Mouse (Mus musculus) liver, adult 2 months (tissue): ENCODE data around the gene Slc47a1. TPM values are rescaled to one million over a fixed set of nuclear protein-coding genes. Genes with fewer than 3 reads are reported as not detected.

ENCODE experiments used
- DNase-seq: peaks from one replicate; pipeline ENCODE4 v3.0.0-alpha.2; 2011; ENCODE audit warnings: low read depth, low spot score; ENCODE audit errors: extremely low read depth
- H3K27ac ChIP-seq: fragments of 200-500 bp; replicated peaks from 2 replicates; pipeline ENCODE4 v1.5.1; 2012; ENCODE audit warnings: low read depth, mild to moderate bottlenecking, control low read depth, inconsistent platforms, low read length; ENCODE audit not compliant: insufficient read depth
- H3K27me3 ChIP-seq: fragments of 200-500 bp; 2 replicates; pipeline ENCODE4 v1.6.1; 2012; ENCODE audit warnings: mild to moderate bottlenecking, moderate library complexity, low read length, inconsistent platforms; ENCODE audit not compliant: control insufficient read depth, insufficient read depth
- H3K36me3 ChIP-seq: fragments of 200-500 bp; 2 replicates; pipeline ENCODE4 v1.6.1; 2012; ENCODE audit warnings: low read length, inconsistent platforms; ENCODE audit not compliant: control insufficient read depth, insufficient read depth
- H3K4me1 ChIP-seq: fragments of 200-500 bp; 2 replicates; pipeline ENCODE4 v1.6.1; 2011; ENCODE audit warnings: low read length; ENCODE audit not compliant: control insufficient read depth, insufficient read depth
- H3K4me3 ChIP-seq: fragments of 200-500 bp; 2 replicates; pipeline ENCODE4 v1.5.1; 2011; ENCODE audit warnings: low read depth, mild to moderate bottlenecking, control low read depth, low read length, moderate library complexity; ENCODE audit not compliant: insufficient read depth
- H3K79me2 ChIP-seq: fragments of 200-500 bp; 2 replicates; pipeline ENCODE4 v1.6.1; 2012; ENCODE audit warnings: inconsistent platforms, mild to moderate bottlenecking, low read length, moderate library complexity; ENCODE audit not compliant: control insufficient read depth, insufficient read depth
- H3K9ac ChIP-seq: fragments of 200-500 bp; 2 replicates; pipeline ENCODE4 v1.6.1; 2012; ENCODE audit warnings: low read depth, mild to moderate bottlenecking, control low read depth, inconsistent platforms, low read length
- CTCF ChIP-seq: fragments of 200-500 bp; IDR thresholded peaks from 2 replicates; pipeline ENCODE4 v1.5.1; 2011; ENCODE audit warnings: low read depth, low read length, control low read depth
- POLR2A ChIP-seq: fragments of 200-500 bp; IDR thresholded peaks from 2 replicates; pipeline ENCODE4 v1.6.1; 2011; ENCODE audit warnings: low read length, control low read depth; ENCODE audit not compliant: insufficient read depth; ENCODE audit errors: extremely low read depth
- WGBS: fragments of 180-500 bp; shearing (Covaris S2); methylation state at CpG from one replicate; pipeline ENCODE4 v1.1.7; 2018; 5-methylcytosine and 5-hydroxymethylcytosine counted together
- polyA plus RNA-seq: library from polyadenylated mRNA; depleted of rRNA; stranded (reverse); fragments of >200 nt; gene quantifications from 2 replicates; pipeline ENCODE4 v1.2.3, GENCODE M21; 2012
- total RNA-seq: library from RNA; depleted of rRNA; stranded (reverse); fragments of >200 nt; gene quantifications from 2 replicates; pipeline ENCODE4 v1.2.3, GENCODE M21; 2014

Slc47a1 gene
- total and polyA plus RNA-seq, 2 experiments = 151 to 169 TPM

GRCm38 (mm10) chr11:61388936-61389335 lies 10.8 kb upstream of the Slc47a1 start:
- WGBS = 25% methylated on average over 4 of the region's 4 CpGs
- Histone ChIP-seq H3K4me3 (no peak overlapping the region), H3K27me3 (no peaks in the 10 kb centered on the region), H3K27ac (no peak overlapping the region), H3K4me1 (peaks cover 4% of the 10 kb centered on the region; the same call in 1 of the 2 replicates), H3K36me3 (no peaks in the 10 kb centered on the region), H3K9ac (no peak overlapping the region), H3K79me2 (no peaks in the 10 kb centered on the region)
- TF ChIP-seq CTCF (no peak), POLR2A (no peak)
- peak; percentile 79 for DNase-seq

GRCm38 (mm10) chr11:61388012-61388411 lies 9.9 kb upstream of the Slc47a1 start:
- Histone ChIP-seq H3K27ac (no peak overlapping the region), H3K79me2 (no peaks in the 10 kb centered on the region), H3K4me1 (peaks cover 4% of the 10 kb centered on the region; the same call in 1 of the 2 replicates), H3K27me3 (no peaks in the 10 kb centered on the region), H3K4me3 (no peak overlapping the region), H3K36me3 (no peaks in the 10 kb centered on the region), H3K9ac (no peak overlapping the region)
- 53% methylated on average over 6 of the region's 6 CpGs for WGBS
- peak; percentile 30 for TF ChIP-seq CTCF
- no peak for TF ChIP-seq POLR2A
- peak; percentile 46 for DNase-seq

- H3K79me2 ChIP-seq = no peaks in the 10 kb centered on the region
- 77% methylated on average over 6 of the region's 6 CpGs for WGBS
- TF ChIP-seq POLR2A (no peak), CTCF (no peak)
- H3K4me3 ChIP-seq = no peak overlapping the region
- DNase-seq = no peak
- H3K27me3 ChIP-seq = no peaks in the 10 kb centered on the region
- no peaks in the 10 kb centered on the region for H3K36me3 ChIP-seq
- peaks cover 4% of the 10 kb centered on the region; the same call in 1 of the 2 replicates for H3K4me1 ChIP-seq
- no peak overlapping the region for H3K27ac ChIP-seq
- no peak overlapping the region for H3K9ac ChIP-seq
Observed at GRCm38 (mm10) chr11:61387233-61387632, 9.1 kb upstream of the Slc47a1 start.

- H3K9ac ChIP-seq = no peak overlapping the region
- 67% methylated on average over 4 of the region's 4 CpGs for WGBS
- peaks cover 4% of the 10 kb centered on the region; the same call in 1 of the 2 replicates for H3K4me1 ChIP-seq
- no peak overlapping the region for H3K27ac ChIP-seq
- DNase-seq = no peak
- no peaks in the 10 kb centered on the region for H3K27me3 ChIP-seq
- no peak overlapping the region for H3K4me3 ChIP-seq
- TF ChIP-seq POLR2A (no peak), CTCF (no peak)
- no peaks in the 10 kb centered on the region for H3K79me2 ChIP-seq
- H3K36me3 ChIP-seq = no peaks in the 10 kb centered on the region
Observed at GRCm38 (mm10) chr11:61385725-61386124, 7.6 kb upstream of the Slc47a1 start.

GRCm38 (mm10) chr11:61381272-61381671 lies 3.1 kb upstream of the Slc47a1 start:
- Histone ChIP-seq H3K27ac (no peak overlapping the region), H3K4me3 (no peak overlapping the region), H3K9ac (no peak overlapping the region), H3K27me3 (no peaks in the 10 kb centered on the region), H3K79me2 (no peaks in the 10 kb centered on the region; the same call in 1 of the 2 replicates), H3K4me1 (peaks cover 13% of the 10 kb centered on the region), H3K36me3 (no peaks in the 10 kb centered on the region)
- no peak for DNase-seq
- WGBS = 86% methylated on average over 1 of the region's 1 CpGs
- TF ChIP-seq POLR2A = no peak
- no peak for TF ChIP-seq CTCF

GRCm38 (mm10) chr11:61378651-61379050 lies 506 bp upstream of the Slc47a1 start:
- Histone ChIP-seq H3K27me3 (no peaks in the 10 kb centered on the region), H3K79me2 (no peaks in the 10 kb centered on the region; the same call in 1 of the 2 replicates), H3K9ac (peak overlapping the region; percentile 39; the same call in 1 of the 2 replicates), H3K36me3 (no peaks in the 10 kb centered on the region), H3K4me3 (no peak overlapping the region), H3K4me1 (peaks cover 13% of the 10 kb centered on the region), H3K27ac (peak overlapping the region; percentile 97)
- WGBS = 31% methylated on average over 4 of the region's 4 CpGs
- TF ChIP-seq CTCF (no peak), POLR2A (no peak)
- peak; percentile 96 for DNase-seq
